Mouse (Mus musculus) thymus, postnatal 4 days (tissue): ENCODE data around the gene Gon7.
A peak's percentile ranks its signal among the peaks of the same experiment; 100 is the strongest.

ENCODE experiments used
- DNase-seq: peaks from one replicate; pipeline ENCODE4 v3.0.0; 2021

Gon7 gene

DNA sequence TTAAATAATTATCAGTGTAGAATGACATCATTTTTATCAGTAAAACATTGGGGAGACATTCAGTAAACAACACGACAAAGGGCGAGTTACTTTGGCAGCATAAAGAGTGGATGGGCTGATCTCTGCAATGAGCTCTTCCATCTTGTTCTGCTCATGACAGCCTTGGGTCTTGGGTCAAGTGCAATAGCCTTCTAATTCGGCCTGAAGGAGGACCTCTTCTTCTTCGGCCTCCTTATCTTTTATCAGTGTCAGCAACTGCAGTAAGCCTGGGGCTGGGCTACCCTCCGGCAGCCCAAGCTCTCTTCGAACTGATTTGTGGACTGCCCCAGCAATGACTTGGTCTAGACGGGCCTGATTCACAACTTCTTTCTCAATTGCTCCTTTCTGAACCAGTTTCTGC is 15.5 kb downstream of the Gon7 start:
- no peak for DNase-seq

DNA sequence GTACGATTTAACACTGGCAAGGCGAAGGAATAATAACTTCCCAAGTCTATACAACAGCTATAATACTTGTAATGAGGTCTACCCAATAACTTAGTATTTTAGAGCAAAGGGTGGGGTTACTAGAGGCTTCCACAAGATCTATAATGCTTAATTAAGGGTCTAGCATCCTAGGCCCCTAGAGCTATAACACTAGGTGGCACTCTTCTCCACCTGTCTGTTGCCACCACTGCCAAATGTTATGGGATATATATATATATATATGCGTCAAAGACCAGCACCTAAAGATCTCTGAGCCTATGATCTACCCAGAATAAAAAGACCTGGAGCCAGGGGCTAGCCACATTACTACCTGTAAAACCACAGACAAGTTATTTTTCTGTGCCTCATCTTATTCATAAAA is 17.3 kb downstream of the Gon7 start:
- DNase-seq = peak; percentile 30

DNA sequence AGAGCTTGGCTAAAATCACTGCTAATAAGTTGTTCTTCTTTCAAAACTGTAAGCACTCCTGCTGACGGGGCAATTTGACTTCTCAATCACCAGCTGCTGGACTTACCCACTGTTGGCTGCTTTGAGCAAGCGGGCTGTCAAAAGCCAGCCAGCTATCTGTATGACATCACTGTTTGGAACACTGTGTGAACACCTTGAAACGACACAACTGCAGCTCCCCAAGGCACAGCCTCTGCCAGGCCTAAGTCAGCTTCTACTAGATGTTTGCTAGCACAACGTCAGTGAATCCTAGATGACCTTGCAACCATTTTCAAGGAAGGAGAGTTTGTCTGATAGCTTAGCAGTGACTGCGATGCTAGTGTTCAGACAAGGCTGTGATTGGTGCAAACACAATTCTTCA is 18.5 kb downstream of the Gon7 start:
- no peak for DNase-seq

DNA sequence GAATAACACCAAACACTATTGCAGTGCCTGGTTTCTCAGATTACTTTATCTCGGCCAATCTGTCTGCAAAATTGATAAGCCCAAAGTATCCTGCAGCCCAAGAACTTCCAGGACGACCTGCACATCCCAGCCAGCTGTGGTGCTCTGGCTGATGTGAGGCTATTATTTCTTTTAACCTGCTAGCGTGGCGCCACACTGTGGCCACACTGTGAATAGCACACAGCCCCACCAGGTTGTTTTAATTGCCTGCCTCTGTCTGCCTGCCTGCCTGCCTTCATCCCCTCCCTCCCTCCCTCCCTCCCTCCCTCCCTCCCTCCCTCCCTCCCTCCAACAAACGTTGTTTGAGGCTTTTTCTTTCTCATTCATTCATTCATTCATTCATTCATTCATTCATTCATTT is 24.2 kb downstream of the Gon7 start:
- DNase-seq = peak; percentile 87

DNA sequence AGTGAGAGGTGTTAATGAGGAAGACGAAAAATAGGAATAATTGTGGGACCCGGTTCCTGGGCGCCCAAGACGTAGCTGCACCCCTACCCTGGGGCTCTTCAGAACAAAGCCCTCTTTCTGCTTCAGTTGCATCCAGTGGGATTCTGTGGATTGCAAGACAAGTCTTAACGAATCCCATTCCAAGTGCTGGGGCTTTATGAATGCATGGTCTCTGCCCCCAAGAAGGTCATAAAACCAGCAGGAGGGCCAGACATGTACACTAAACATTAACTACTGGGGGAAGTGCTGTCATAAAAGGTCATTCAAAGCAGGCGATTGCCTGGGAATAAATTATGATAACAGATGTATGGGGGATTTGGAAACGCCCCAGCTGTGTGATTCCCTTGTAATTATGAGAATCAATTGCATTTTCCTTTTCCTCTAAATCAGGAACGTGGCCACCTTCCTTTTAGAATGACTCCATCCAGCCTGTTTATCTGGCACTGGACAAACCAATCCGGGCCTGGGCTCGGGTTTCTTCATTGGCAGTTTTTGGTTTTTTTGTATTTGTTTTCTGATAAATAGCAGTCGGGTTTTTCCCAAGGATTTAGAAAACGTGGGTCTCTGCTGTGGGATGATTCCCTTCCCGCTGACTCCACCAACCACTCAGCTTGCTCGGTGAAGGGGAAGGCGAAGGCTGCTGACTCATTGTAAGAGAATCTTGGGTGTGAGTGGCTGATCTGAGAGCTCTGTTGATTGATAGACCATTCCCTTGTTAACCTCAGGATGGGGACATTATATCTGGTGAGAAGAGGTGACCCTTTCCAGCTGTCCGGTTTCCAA is 26.6 kb downstream of the Gon7 start:
- DNase-seq = no peak

DNA sequence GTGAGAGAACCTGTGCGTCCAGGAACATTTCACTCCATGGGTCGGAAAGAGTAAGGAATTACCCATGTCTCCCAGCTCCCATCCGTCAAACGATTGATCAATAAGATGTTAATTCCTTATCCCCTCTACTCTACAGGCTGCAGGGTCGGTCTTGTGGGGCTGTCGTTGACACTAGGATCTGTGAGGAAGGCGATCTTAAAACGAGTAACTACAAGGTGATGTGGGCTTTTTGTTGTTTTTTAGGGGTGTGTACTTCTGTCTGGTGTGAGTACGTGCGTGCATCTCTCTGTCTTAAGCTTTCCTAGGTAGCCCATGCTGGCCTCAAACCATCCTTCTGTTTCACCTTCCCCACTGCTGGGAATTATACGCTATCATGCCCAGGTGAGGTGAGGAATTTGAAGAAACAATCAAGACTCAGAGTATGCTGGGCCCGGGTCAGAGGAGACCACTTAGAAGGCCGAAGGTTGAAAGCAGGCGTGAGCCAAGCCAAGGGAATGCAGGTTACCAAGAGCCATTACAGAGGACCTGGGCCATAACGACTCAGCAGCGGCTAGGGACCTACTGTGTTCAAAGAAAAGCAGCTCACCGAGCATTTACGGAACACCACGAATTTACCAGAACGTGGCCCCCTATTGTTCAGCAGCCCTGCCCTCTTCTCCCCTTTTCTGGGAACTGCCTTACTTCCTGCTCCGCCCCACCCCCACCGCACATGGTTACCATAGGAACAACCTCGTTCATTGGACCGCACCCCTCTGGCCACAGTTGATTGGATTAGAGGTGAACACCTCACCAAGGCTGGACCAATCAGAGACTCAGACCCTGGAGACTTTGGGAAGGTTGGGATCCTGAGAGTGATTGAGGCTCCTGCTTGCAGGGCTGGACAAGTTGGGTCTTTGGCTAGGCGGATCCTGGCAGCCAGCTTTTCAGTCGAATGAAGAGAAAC is 27.5 kb downstream of the Gon7 start:
- peak; percentile 82 for DNase-seq

DNA sequence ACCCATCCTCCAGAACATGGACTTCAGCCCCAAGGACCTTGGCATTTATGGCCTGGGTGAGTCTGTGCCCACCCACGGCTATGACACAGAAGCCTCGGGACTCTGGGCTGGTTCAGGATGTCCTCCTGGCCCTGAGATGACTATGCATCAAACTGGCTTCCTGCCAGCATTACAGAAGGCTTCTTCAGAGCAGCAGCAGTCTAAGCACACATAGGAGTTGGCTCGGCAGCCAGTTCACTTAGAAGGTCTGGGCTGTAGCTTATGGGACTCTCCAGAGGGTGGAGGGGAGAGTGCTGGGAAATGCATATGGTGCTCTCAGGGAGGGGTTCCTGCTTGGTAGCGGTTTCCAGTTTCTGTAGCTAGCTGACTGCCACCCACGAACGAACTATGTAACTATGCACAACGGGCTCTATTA is 31.8 kb downstream of the Gon7 start:
- DNase-seq = no peak

DNA sequence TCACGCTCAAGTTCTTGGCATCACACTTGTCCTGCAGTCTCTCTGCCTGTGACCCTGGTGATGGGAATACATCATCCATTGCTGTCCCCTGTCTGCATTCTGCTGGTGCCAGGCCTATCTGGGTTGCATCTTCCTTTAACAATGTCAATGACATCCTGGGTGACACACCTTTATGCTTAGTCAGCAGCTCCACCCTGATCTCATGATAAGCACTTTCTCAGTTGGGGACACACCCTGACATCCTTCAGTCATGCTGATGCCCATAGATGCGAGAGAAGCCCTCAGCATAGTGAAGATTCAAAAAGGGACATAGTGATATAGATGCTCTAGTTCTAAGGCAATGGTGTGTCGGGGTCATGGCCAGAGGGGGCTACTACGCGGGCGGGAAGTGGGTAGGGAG is 32.5 kb downstream of the Gon7 start:
- no peak for DNase-seq

DNA sequence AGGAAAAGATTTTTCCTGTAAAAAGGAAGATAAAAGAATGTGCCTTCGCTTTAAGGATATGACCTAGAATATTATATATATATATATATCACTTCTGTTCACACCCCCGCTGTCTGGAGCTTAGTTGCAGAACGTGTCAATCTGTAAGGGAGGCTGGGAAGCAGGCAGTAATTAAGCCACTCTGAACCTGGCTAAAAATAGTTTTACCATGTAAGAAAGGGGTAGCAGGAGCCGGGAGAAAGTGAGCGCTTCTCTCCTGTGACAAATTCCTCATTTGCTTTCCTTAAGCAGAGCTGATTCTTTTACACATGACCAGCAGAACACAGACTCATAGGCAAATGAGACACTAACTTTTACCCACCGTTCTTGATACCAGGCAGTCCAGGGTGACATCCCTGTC is 33.7 kb downstream of the Gon7 start:
- no peak for DNase-seq

DNA sequence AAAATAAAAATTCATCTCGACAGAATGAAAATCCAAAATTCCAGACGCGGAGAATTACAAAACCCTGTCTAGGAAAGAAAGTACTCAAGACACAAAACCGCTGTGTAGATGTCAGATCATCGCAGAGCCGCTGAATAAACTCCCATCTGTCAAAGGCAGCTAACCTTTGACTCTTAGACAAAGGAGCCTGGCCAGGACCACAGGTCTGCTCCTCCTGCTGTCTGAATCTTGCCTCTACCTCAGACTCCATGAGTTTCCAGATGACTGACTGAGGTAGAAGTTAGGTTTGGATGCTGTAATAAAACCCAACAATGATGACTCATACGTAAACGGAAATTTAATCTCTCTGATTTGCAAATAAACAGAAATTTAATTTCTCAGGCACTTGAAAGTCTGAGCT is 34.6 kb downstream of the Gon7 start:
- no peak for DNase-seq

DNA sequence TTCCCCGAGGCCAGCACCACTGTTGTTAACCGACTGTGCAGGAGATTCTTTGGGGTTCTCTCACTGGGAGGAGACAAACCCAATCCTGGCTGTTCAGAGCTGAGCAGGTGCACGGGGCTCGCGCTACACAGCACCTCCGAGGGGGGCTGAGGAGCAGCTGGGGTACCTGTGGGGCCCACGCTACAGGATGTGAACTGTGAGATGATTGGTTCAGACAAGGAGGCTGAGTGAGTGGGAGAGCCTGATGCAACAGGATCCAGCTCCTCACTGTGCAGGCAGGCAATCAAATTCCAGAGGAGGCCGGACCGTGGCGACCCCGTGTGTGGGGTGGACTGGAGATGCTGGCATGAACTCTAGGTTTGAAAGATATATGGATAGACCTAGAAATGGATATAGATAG is 35.2 kb downstream of the Gon7 start:
- peak; percentile 71 for DNase-seq

DNA sequence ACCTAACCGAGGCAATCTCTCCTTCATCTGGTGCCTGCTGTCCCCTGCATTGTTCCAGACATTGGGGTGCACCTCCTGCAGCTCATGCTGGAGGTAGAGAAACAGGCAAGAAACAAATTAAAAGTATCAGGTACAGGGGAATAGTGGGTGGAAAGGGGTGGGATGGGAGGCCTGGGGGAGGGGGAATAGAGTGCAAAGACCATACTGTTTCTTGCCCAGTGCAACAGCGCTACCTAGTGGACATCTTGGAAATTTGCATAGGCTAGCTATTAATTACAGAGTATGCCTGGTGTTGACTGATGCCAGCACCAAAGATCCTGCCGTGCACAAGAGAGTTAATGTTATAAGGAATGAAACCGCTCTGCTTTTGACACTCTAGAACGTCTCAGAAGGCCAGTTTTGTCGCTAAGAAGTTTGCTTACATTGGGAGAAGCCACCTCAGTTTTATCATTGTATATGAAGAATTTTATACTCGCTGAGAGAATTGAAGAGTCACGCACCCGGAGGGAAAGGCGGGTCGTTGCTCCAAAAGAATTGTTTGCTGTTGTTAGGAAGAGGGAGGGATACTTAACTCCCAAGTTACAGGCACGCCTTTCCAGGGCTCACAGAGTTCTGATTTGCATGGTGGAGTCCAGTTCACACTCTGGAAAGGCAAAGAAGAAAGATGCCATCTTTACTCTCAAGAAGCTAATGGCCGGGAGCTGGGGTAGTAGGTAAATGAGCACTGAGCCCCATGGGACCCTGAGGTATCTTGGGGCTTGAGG is 37.9 kb downstream of the Gon7 start:
- peak; percentile 72 for DNase-seq

DNA sequence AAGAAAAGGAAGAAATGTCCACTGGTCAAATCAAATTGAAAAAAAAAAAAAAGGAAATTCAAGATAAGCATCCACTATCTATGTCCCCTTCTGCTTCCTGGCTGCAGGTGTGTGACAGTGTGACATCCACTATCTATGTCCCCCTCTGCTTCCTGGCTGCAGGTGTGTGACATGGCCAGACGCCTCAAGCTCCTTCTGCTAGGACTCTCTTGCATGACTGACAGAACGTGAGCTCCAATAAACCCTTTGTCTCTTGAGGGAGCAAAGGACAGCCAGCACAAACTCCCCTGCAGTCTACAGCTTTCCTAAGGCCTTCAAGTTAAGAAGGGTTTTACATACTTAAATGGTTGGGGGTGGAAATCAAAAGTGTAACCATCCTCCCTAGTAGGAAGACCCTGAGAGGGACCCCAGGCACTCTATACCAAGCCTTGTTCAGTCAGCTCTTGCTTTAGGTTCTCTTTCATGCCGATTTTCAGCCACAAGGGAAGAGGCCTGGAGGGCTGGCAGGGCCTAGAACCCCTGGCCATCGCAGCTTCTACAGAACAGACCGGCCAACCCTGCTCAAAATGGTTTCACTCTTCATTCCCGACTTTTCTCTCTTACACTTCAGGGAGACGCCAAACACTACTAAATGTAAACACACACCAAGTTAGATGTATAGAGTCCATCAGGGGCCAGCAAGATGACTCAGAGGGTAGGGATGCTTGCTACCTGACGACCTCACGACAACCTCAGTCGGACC is 42.8 kb downstream of the Gon7 start:
- no peak for DNase-seq

DNA sequence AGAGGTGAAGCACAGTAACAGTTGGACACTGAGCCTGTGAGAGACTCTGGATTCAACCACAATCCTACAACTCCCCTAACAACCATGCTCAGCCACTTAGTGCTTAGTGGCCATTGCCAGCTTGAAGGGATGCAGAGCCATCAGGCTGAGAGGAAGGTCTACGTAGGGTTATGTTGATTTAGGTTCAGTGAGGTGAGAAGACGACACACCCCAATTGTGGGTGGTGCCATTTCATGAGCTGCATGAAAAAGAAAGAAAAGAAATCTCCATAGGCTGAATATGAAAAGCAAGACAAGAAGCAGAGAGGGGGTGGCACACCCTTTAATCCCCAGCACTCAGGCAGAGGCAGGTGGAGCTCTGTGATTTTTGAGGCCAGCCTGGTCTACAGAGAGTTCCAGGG is 43.5 kb downstream of the Gon7 start:
- DNase-seq = no peak

DNA sequence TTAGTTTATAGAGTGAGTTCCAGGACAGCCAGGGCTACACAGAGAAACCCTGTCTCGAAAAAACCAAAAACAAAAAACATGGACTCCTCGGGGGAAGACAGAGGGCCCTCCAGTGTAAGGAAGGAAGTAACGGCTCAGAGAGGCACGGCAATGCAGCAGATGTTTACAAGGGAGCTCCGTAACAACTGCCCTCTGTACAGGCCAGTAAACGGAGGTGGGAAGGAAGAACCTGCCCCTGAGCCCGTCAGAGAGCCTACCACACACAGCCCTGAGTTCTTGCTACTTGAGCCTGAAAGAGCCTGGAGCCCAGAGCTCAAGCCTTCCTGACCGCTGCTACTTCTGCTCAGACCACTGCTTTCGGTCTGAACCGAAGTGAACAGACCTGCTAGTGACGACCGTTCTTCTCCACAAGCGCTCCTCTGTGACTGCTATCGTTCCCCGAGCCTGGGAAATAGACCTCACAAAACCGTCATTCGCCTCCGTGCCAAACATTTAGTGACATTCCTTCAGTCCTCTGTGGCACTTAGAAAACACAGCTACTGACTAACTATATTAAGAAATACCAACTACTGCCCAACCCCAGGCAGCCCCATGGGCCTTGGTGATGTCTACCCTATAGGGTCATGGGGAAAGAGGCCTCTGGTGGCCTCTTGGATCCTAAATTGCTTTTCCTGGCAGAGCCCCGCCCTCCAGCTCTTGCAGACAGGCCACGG is 44.3 kb downstream of the Gon7 start:
- no peak for DNase-seq

DNA sequence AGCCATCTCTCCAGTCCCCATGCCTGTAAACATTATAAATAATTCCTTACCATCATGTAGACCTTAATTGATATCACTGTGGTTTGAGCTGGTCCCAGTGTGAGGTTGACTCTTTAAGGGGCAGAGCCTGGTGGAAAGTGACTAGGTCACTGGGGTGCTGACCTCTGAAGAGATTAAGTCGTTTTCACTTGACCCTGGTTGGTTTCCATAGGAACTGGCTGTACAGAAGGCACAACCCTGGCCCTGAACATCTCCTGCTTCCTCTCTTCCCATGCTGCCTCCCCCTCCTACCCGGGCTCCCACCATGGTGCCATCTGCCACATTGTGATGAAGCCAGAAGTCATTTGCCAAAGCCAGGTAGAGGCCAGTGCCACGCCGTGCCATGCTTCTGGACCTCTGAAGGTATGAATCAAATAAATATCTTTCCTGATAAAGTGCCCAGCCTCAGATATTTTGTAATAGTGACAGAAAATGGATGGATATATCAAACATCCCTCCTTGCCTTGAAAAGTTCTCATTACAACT is 46.7 kb downstream of the Gon7 start:
- DNase-seq = no peak

DNA sequence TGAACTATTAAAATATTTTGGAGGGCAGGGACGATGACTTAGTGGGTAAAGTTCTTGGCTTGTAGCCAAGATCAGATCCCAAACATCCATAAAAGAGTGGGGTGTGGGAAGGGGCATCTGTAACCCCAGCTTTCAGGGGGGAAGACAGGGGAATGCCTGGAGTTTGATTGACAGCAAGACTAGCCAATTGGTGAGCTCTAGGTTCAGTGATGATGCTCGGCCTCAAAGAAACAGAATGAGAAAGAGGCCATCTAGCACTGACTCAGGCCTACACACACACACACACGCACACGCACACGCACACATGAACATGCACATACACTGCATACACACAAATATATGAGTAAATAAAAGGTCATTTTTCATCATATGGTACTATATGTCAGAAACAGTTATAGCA is 47.7 kb downstream of the Gon7 start:
- DNase-seq = no peak

DNA sequence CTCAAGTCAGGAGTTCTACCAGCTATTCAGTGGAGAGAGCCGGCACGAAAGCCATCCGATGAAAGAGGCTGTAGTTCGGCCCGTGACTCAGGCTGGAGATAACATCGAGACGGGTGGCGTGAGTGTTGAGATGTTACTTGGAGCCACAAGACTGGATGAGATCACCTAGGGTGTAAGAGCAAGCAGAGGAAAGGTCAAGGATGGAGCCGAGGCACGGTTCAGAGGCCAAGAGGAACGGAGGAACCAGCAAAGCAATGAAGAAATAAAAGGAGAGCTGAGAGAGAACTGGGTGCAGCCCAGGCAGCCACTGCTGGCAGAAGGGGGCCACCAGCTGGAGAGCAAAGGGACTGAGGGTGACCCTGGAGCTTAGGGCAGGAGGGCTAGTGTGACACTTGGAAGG is 49.4 kb downstream of the Gon7 start:
- DNase-seq = peak; percentile 43

DNA sequence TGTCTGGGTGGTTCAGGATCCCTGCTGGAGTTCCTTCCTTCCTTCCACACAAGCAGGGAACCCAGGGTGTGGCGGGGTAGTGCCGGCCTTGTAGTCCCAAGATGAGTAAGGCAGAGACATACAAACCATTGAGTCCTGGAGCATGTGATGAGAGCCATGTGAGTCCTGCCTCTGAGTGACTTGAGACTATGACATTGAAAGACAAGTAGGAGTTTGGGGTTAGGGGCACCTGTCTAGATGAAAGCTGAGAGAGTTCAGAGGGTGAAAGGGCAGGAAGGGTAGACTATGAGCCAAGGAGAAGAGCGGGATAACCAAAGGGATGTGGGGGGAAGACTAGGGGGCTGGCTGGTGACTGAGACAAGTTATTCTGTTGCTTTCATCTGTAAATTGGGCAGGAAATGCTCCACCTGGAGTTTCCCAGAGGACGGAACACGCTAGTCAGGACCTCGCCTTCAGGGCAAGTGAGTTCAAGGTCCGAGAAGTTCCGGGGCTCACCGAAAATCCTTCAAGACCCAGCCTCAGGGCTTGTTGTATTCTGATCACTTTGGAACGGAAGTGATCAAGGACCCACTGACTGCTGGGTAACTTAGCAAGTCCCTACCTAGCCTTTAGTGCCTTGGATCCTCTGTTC is 50.7 kb downstream of the Gon7 start:
- peak; percentile 7 for DNase-seq

DNA sequence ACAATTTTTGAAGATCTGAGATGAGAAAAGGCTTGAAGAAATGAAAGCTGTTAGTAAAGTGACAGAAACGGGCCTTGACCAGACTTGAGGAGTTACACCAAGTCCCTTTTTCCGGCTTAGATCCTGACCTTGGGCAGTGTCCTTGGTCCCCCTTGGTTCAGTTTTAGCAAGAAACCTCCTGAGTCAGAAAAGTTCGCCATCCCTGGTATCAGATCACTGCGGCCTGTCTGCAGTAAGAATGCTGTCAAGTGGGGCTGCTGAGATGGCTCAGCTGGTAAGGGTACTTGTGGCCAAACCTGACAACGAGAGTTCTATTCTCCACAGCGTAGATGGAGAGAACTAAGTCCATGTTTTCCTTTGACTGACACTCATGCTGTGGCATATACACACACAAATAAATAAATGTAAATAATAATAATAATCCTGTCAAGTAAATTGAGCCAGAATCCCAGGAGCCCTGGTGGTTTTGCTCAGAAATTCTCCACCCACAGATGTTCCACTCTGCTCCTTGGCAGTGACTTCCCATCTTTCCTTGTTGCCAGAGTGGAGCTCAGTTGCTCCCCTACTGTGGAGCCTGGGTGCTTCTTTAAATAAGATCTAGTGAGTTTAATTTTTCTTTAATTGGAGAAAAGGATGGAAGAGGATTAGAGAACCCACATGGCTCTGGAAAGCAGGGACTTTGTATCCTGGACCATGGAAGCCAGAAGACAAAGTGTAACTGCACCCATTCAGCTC is 51.5 kb downstream of the Gon7 start:
- DNase-seq = peak; percentile 13
